Mouse (Mus musculus): ENCODE measurements at regions not wholly inside any gene's neighbourhood (a gene's known extent, or its start where the extent isn't known, plus 50 kb on each side); places are given as distances from the start of the nearest gene placed in this dataset.

DNA sequence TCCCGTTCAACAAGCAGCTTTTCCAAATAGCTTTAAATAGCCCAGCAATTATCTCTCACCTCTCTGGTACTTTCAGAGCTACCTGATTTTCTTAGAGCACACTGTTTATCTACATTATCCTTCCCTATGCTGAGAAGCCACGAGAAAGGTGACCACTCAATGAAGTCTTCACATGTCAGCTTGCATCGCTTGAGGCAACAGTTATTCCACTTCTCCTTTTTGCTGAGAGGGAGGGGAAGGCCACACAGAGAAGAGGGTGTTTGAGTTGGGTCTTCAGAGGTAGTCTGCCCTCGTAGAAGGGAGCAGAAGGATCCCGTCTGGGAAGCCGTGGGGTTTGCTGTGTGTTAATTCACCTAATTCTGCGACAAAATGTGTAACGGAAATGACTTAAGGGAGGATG, 106.3 kb upstream of the Arid2 start:
- WGBS (ENCODE audit: insufficient replicate concordance) = 79% methylated on average over 8 of the region's 8 CpGs
- H3K4me1 ChIP-seq (ENCODE audit: control insufficient read depth, insufficient read depth, low read length) = peaks cover 11% of the 10 kb centered on the region; the same call in 1 of the 2 replicates
- no peak for ATAC-seq (replicated peaks; ENCODE audit: insufficient number of reproducible peaks, low FRiP score, low TSS enrichment)

DNA sequence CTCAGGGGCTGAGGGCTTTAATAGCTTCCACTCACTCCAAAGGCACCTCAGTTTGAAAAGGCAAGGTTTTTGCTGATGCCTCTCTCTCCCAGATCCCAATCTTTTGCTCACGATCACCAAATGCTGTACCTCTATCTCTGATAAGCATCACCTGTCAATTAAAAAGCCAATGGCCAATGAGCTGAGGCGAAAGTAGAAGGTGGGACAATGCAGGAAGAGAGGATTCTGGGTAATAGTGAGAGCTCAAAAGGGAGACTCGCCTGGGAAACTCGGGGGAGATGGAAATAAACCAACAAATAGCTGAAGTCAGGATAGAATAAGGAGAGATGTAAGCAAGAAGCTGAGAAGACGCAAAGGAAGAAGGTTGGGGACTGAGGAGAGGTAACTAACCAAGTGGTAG, 105.0 kb upstream of the Arid2 start:
- ATAC-seq (replicated peaks; ENCODE audit: insufficient number of reproducible peaks, low FRiP score, low TSS enrichment) = no peak
- WGBS (ENCODE audit: insufficient replicate concordance) = 79% methylated on average over 5 of the region's 5 CpGs
- no peak overlapping the region for H3K4me3 ChIP-seq (ENCODE audit: low read depth, low read length)

More for the DNA sequence above, 106.3 kb upstream of the Arid2 start:
- H3K4me3 ChIP-seq (ENCODE audit: low read depth, low read length) = no peak overlapping the region
- H3K27me3 ChIP-seq (ENCODE audit: control insufficient read depth, insufficient read depth, low read length) = no peaks in the 10 kb centered on the region
- no peaks in the 10 kb centered on the region for H3K36me3 ChIP-seq (ENCODE audit: control insufficient read depth, insufficient read depth, low read length)
- no peak overlapping the region for H3K27ac ChIP-seq (ENCODE audit: low read depth, low read length)
- no peaks in the 10 kb centered on the region for H3K9me3 ChIP-seq (replicated peaks; ENCODE audit: control insufficient read depth, low read length)
- no peak overlapping the region for H3K9ac ChIP-seq (ENCODE audit: low read depth, low read length)
- no peak overlapping the region for H3K4me2 ChIP-seq

DNA sequence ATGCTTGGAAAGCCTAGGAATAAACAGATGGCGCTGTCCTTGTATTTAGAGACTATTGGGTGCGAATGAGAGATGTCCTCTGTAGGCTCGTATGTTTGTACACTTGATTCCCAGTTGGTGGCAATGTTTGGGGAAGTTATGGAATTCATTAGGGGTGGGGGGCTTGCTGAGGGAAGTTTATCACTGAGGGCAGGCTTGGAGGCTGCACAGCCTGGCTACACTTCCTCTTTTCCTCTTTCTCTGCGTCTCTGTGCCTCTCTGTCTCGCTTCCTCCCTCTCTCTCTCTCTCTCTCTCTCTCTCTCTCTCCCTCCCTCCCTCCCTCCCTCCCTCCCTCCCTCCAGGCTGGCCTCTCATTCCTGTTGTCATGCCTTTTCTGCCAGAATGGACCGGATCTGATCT, 104.2 kb upstream of the Arid2 start:
- Histone ChIP-seq H3K27ac (ENCODE audit: low read depth, low read length) (no peak overlapping the region), H3K36me3 (ENCODE audit: control insufficient read depth, insufficient read depth, low read length) (no peaks in the 10 kb centered on the region), H3K4me3 (ENCODE audit: low read depth, low read length) (no peak overlapping the region), H3K27me3 (ENCODE audit: control insufficient read depth, insufficient read depth, low read length) (no peaks in the 10 kb centered on the region), H3K4me1 (ENCODE audit: control insufficient read depth, insufficient read depth, low read length) (peaks cover 14% of the 10 kb centered on the region; the same call in 1 of the 2 replicates), H3K4me2 (no peak overlapping the region), H3K9ac (ENCODE audit: low read depth, low read length) (no peak overlapping the region), H3K9me3 (replicated peaks; ENCODE audit: control insufficient read depth, low read length) (no peaks in the 10 kb centered on the region)
- no peak for ATAC-seq (replicated peaks; ENCODE audit: insufficient number of reproducible peaks, low FRiP score, low TSS enrichment)
- WGBS (ENCODE audit: insufficient replicate concordance) = 75% methylated on average over 6 of the region's 6 CpGs

More for the DNA sequence above, 105.0 kb upstream of the Arid2 start:
- peaks cover 14% of the 10 kb centered on the region; the same call in 1 of the 2 replicates for H3K4me1 ChIP-seq (ENCODE audit: control insufficient read depth, insufficient read depth, low read length)
- H3K27me3 ChIP-seq (ENCODE audit: control insufficient read depth, insufficient read depth, low read length) = no peaks in the 10 kb centered on the region
- H3K4me2 ChIP-seq = no peak overlapping the region
- no peaks in the 10 kb centered on the region for H3K9me3 ChIP-seq (replicated peaks; ENCODE audit: control insufficient read depth, low read length)
- H3K36me3 ChIP-seq (ENCODE audit: control insufficient read depth, insufficient read depth, low read length) = no peaks in the 10 kb centered on the region
- H3K9ac ChIP-seq (ENCODE audit: low read depth, low read length) = no peak overlapping the region
- H3K27ac ChIP-seq (ENCODE audit: low read depth, low read length) = no peak overlapping the region

- no peak overlapping the region; the same call in 1 of the 2 replicates for H3K4me2 ChIP-seq
- H3K9ac ChIP-seq (ENCODE audit: low read depth, low read length) = no peak overlapping the region
- no peak overlapping the region for H3K4me3 ChIP-seq (ENCODE audit: low read depth, low read length)
- no peak for ATAC-seq (replicated peaks; ENCODE audit: insufficient number of reproducible peaks, low FRiP score, low TSS enrichment)
- H3K36me3 ChIP-seq (ENCODE audit: control insufficient read depth, insufficient read depth, low read length) = no peaks in the 10 kb centered on the region
- no peaks in the 10 kb centered on the region for H3K27me3 ChIP-seq (ENCODE audit: control insufficient read depth, insufficient read depth, low read length)
- H3K27ac ChIP-seq (ENCODE audit: low read depth, low read length) = peak overlapping the region; percentile 65
- H3K9me3 ChIP-seq (replicated peaks; ENCODE audit: control insufficient read depth, low read length) = no peaks in the 10 kb centered on the region
- H3K4me1 ChIP-seq (ENCODE audit: control insufficient read depth, insufficient read depth, low read length) = peaks cover 14% of the 10 kb centered on the region; the same call in 1 of the 2 replicates
- WGBS (ENCODE audit: insufficient replicate concordance) = 55% methylated on average over 8 of the region's 8 CpGs
Observed at GRCm38 (mm10) chr15:96184666-96185065, 102.7 kb upstream of the Arid2 start.

GRCm38 (mm10) chr15:96185429-96185828, 101.9 kb upstream of the Arid2 start:
- no peaks in the 10 kb centered on the region for H3K36me3 ChIP-seq (ENCODE audit: control insufficient read depth, insufficient read depth, low read length)
- H3K9ac ChIP-seq (ENCODE audit: low read depth, low read length) = no peak overlapping the region
- no peaks in the 10 kb centered on the region for H3K9me3 ChIP-seq (replicated peaks; ENCODE audit: control insufficient read depth, low read length)
- no peak overlapping the region for H3K4me3 ChIP-seq (ENCODE audit: low read depth, low read length)
- H3K27me3 ChIP-seq (ENCODE audit: control insufficient read depth, insufficient read depth, low read length) = no peaks in the 10 kb centered on the region
- ATAC-seq (replicated peaks; ENCODE audit: insufficient number of reproducible peaks, low FRiP score, low TSS enrichment) = peak; percentile 59; the same call in 1 of the 2 replicates
- H3K27ac ChIP-seq (ENCODE audit: low read depth, low read length) = peak overlapping the region; percentile 65
- peak overlapping the region; percentile 45 for H3K4me2 ChIP-seq
- peaks cover 14% of the 10 kb centered on the region; the same call in 1 of the 2 replicates for H3K4me1 ChIP-seq (ENCODE audit: control insufficient read depth, insufficient read depth, low read length)
- WGBS (ENCODE audit: insufficient replicate concordance) = 14% methylated on average over 4 of the region's 4 CpGs

GRCm38 (mm10) chr15:96185901-96186300, 101.4 kb upstream of the Arid2 start:
- Histone ChIP-seq H3K27ac (ENCODE audit: low read depth, low read length) (peak overlapping the region; percentile 65), H3K4me2 (peak overlapping the region; percentile 4), H3K27me3 (ENCODE audit: control insufficient read depth, insufficient read depth, low read length) (no peaks in the 10 kb centered on the region), H3K9me3 (replicated peaks; ENCODE audit: control insufficient read depth, low read length) (no peaks in the 10 kb centered on the region), H3K4me1 (ENCODE audit: control insufficient read depth, insufficient read depth, low read length) (peaks cover 14% of the 10 kb centered on the region; the same call in 1 of the 2 replicates), H3K4me3 (ENCODE audit: low read depth, low read length) (no peak overlapping the region), H3K9ac (ENCODE audit: low read depth, low read length) (no peak overlapping the region), H3K36me3 (ENCODE audit: control insufficient read depth, insufficient read depth, low read length) (no peaks in the 10 kb centered on the region)
- no peak for ATAC-seq (replicated peaks; ENCODE audit: insufficient number of reproducible peaks, low FRiP score, low TSS enrichment)
- 24% methylated on average over 5 of the region's 6 CpGs for WGBS (ENCODE audit: insufficient replicate concordance)

GRCm38 (mm10) chr15:96189551-96189950, 97.8 kb upstream of the Arid2 start:
- Histone ChIP-seq H3K9me3 (replicated peaks; ENCODE audit: control insufficient read depth, low read length) (no peaks in the 10 kb centered on the region), H3K36me3 (ENCODE audit: control insufficient read depth, insufficient read depth, low read length) (no peaks in the 10 kb centered on the region), H3K27me3 (ENCODE audit: control insufficient read depth, insufficient read depth, low read length) (no peaks in the 10 kb centered on the region), H3K9ac (ENCODE audit: low read depth, low read length) (no peak overlapping the region), H3K4me3 (ENCODE audit: low read depth, low read length) (no peak overlapping the region), H3K4me2 (no peak overlapping the region), H3K27ac (ENCODE audit: low read depth, low read length) (no peak overlapping the region), H3K4me1 (ENCODE audit: control insufficient read depth, insufficient read depth, low read length) (peaks cover 14% of the 10 kb centered on the region; the same call in 1 of the 2 replicates)
- 53% methylated on average over 2 of the region's 2 CpGs for WGBS (ENCODE audit: insufficient replicate concordance)
- ATAC-seq (replicated peaks; ENCODE audit: insufficient number of reproducible peaks, low FRiP score, low TSS enrichment) = no peak

DNA sequence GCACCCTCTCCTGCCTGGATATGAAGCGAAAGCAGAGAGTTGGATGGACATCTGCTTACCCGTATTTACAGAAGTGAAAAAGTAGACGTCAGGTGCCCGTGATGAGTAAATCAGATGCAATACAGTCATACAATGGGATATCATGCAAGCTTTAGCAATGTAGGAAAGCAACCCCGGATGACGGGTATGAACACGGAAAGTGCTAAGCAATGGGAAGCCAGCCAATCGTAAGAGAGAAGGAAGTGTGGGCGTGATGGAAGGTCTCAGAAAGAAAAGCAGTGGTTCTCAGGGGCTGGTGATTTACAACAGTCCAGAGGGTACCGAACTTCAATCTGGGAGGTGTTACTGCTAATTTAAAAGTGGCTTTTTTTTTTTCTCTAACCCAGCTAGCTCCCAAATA, 89.9 kb upstream of the Arid2 start:
- Histone ChIP-seq H3K4me1 (ENCODE audit: control insufficient read depth, insufficient read depth, low read length) (no peaks in the 10 kb centered on the region), H3K4me3 (ENCODE audit: low read depth, low read length) (no peak overlapping the region), H3K9me3 (replicated peaks; ENCODE audit: control insufficient read depth, low read length) (no peaks in the 10 kb centered on the region), H3K9ac (ENCODE audit: low read depth, low read length) (no peak overlapping the region), H3K36me3 (ENCODE audit: control insufficient read depth, insufficient read depth, low read length) (no peaks in the 10 kb centered on the region), H3K27me3 (ENCODE audit: control insufficient read depth, insufficient read depth, low read length) (no peaks in the 10 kb centered on the region), H3K4me2 (no peak overlapping the region), H3K27ac (ENCODE audit: low read depth, low read length) (no peak overlapping the region)
- ATAC-seq (replicated peaks; ENCODE audit: insufficient number of reproducible peaks, low FRiP score, low TSS enrichment) = no peak
- 74% methylated on average over 10 of the region's 10 CpGs for WGBS (ENCODE audit: insufficient replicate concordance)

DNA sequence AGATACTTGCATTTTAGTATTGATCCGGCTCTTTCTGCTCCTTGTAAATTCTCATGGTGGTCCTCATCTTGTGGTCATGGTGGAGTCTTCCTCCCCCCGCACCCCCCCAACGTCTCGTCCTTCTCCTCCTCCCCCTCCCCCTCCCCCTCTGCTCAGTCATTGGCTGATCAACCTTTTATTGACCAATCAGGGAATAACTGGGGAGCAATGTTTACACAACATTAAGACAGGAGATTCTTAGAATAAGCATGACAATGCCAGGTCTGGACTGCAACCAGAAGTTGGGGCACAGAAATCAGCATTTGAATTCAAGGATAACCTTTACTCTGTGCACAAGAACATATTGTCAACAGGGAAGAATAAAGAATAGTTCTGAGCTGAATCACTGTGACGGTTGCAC, 89.4 kb upstream of the Arid2 start:
- no peak for ATAC-seq (replicated peaks; ENCODE audit: insufficient number of reproducible peaks, low FRiP score, low TSS enrichment)
- Histone ChIP-seq H3K27ac (ENCODE audit: low read depth, low read length) (no peak overlapping the region), H3K27me3 (ENCODE audit: control insufficient read depth, insufficient read depth, low read length) (no peaks in the 10 kb centered on the region), H3K9ac (ENCODE audit: low read depth, low read length) (no peak overlapping the region), H3K4me2 (no peak overlapping the region), H3K9me3 (replicated peaks; ENCODE audit: control insufficient read depth, low read length) (no peaks in the 10 kb centered on the region), H3K4me1 (ENCODE audit: control insufficient read depth, insufficient read depth, low read length) (no peaks in the 10 kb centered on the region), H3K4me3 (ENCODE audit: low read depth, low read length) (no peak overlapping the region), H3K36me3 (ENCODE audit: control insufficient read depth, insufficient read depth, low read length) (no peaks in the 10 kb centered on the region)
- 74% methylated on average over 5 of the region's 5 CpGs for WGBS (ENCODE audit: insufficient replicate concordance)

Data from heart, embryonic 11.5 days (tissue).